Mouse (Mus musculus): ENCODE measurements at regions not wholly inside any gene's neighbourhood (a gene's known extent, or its start where the extent isn't known, plus 50 kb on each side); places are given as distances from the start of the nearest gene placed in this dataset.

GRCm38 (mm10) chr7:83095593-83095992, 228.5 kb downstream of the Mex3b start:
- TF ChIP-seq CTCF (IDR thresholded peaks at IDR 0.05; ENCODE audit: control insufficient read depth, insufficient read depth, insufficient read length) (no peak), MYOG (IDR thresholded peaks at IDR 0.05; ENCODE audit: control insufficient read depth, extremely low read depth, insufficient read length) (no peak), USF1 (IDR thresholded peaks at IDR 0.05; ENCODE audit: low read depth) (no peak), MAX (IDR thresholded peaks at IDR 0.05) (no peak), FOSL1 (IDR thresholded peaks at IDR 0.05; ENCODE audit: insufficient read depth, low read length, poor library complexity, severe bottlenecking) (no peak), CEBPB (IDR thresholded peaks at IDR 0.05; ENCODE audit: low read depth) (no peak), MYOD1 (IDR thresholded peaks at IDR 0.05; ENCODE audit: control insufficient read depth, insufficient read length, low read depth) (no peak)

All from C2C12 (cell line).